Mouse (Mus musculus) G1E-ER4 (cell line): ENCODE measurements around the gene Tsen34. TPM values are rescaled to one million over a fixed set of nuclear protein-coding genes. Genes with fewer than 3 reads are reported as not detected.

Experiments used
- GATA1 ChIP-seq: IDR thresholded peaks from one replicate; pipeline ENCODE4 v1.8.0; 2012; ENCODE audit warnings: low read length, inconsistent platforms
- polyA plus RNA-seq: library from polyadenylated mRNA; stranded (reverse); fragments of >175 nt; gene quantifications from 2 replicates; pipeline ENCODE4 v1.2.3, GENCODE M21; 2012

Gene Tsen34
- polyA plus RNA-seq, 1 experiment: 122 TPM

DNA sequence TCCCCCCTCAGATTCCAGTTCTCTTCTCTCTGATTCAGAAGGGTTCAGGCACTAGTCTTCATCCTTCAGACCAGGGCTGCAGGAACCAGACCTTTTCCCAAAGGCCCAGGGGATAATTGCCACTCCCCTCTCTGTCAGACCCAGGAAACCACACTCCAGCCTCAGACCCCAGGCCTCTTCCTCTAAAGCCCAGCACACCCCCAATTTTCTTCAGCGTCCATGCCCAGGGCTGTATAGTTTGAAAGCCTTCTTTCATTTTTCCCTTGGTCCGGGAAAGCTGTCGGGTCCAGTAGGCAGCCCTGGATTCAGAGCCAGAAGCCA, 17.5 kb upstream of the Tsen34 start:
- TF ChIP-seq GATA1: no peak

DNA sequence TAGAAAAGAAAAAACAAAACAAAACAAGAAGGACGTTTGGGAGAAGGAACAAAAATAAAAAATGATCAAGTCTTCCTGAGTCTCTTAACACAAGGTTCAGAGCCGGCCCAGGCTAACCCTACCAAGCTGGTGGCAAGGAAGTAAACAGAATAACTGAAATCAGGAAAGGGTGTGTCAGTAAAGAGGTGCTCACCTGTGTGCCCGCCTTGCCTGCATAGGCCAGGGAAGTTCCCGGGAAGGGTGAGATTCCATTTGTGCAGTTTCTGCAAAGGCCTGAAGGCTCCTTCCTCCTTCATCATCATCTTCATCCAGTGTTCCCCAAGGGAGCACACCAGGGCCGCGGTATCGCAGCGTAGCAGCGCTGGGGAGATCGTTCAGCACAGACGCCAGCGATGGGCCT, 16.3 kb upstream of the Tsen34 start:
- TF ChIP-seq GATA1: no peak

DNA sequence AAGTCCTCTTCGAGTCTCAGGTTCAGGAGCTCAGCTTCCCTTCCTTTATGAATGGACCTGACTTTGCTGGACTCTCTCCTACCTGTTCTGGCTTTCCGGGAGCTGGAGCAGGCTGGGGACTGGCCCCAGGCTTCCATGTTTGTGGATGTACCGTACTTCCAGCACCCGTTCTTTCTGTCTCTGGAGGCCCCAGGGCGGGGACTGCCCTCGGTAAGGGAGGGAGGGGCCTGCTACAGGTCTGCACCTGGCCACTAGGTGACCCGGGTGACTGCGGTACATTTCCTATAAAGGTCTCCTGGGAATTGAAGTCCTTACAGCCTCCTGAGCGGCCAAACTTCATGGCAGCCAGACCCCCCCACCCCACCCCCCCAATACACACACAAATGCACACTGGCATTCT, 15.3 kb upstream of the Tsen34 start, which contains the start of gene Tmc4:
Tmc4 (minus strand) TSS at position 212 of the 400 bp plus-strand sequence.
- TF ChIP-seq GATA1: no peak

DNA sequence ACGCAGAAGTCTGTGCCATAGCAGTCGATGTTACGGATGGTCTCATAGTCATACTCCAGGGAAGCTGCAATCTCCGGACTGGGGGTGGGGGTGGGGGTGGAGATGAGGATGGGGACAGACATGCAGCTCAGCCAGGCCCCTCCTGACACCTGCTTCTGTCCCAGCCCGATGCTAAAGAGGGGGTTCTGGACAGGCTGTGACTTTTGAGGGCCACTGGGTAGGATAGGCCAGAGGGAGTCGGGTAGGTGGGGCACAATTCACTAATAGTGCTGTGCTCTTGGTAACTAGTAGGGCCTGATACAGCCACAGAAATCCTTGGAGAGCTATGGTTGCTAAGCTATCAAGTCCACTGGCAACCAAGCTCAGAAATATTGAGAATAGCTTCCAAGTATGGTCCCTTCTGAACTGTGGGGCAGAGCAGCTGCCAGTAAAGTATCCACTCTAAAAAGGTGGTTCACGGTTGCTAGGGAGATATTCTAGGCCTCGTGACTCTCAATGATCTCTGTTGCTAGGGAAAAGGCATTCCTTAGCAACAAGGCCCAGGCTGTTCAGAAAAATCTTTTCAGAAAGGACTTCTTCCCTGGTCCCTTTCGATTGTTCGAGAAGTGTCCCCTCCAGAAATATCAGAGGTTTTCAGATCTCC, 8.6 kb upstream of the Tsen34 start:
- no peak for TF ChIP-seq GATA1

DNA sequence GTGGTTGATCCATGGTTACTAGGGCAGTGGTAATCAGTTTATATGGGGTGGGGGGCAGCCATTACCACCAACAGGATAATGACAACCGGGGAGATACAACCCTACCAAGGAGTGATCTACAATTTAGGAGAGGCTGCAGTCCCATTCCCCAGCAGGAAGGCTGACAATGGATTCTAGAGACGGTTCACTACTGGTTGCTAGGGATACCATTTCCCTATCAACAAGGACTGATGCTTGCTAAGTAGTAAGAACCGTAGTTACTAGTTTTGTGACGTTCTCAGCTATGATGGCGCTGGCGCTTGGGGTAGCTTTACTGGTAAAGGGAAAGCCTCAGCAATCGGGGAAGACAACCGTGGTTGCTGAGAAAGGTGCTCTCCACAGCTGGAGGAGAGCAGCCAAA, 8.0 kb upstream of the Tsen34 start:
- TF ChIP-seq GATA1: no peak

DNA sequence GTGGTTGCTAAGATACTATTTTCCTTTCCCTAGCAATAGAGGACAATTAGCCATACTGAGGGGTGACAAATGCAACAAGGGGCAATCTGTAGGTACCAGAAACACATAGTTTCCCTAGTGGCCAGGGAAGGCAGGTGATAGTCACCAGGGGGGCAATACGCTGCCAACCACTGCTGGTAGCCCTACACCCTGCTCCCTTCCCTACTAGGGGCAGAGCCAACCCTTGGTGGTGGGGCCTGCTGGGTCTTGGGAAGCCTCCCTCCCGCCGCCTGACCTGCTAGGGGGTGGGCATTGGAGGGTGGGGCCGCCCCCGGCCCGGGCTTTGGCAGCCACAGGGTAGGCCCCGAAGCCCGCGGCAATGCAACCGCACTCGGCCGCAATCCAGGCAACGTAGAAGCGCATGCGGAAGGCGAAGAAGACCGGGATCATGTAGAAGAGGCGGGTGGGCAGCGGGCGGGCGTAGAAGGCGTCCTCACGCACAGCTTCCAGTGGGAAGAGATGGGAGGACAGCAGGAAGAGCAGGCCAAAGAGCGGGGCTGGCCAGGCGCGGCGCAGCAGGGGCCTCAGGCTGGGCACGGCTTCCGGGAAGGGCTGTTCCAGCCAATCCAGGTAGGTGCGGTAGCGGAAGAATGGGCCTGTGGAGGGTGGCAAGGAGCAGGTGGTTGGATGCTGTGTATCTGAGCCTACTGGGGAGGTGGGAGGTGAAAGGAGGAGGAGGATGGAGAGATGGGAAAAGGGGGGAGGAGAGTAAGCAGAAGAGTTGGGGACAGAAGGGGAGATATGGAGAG, 7.1 kb upstream of the Tsen34 start:
- no peak for TF ChIP-seq GATA1

DNA sequence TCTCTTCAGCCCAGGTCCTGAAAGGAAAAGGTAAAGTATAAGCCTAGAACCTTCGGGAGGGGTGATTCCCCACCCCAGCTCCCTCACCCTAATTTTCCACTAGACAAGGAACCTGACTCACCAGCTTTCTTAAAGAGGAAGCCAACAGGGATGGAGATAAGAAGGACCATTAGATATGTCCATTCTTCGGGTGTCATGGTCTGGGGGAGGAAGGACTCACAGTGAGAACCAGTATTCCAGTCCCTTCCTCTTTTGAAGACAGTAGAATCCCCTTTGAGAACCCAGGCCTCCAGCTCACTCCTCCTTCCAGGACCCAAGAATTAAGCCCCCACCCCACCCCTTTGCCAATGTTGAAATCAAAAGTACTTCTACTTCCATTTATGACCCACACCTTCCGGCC, 744 bp upstream of the Tsen34 start:
- no peak for TF ChIP-seq GATA1

DNA sequence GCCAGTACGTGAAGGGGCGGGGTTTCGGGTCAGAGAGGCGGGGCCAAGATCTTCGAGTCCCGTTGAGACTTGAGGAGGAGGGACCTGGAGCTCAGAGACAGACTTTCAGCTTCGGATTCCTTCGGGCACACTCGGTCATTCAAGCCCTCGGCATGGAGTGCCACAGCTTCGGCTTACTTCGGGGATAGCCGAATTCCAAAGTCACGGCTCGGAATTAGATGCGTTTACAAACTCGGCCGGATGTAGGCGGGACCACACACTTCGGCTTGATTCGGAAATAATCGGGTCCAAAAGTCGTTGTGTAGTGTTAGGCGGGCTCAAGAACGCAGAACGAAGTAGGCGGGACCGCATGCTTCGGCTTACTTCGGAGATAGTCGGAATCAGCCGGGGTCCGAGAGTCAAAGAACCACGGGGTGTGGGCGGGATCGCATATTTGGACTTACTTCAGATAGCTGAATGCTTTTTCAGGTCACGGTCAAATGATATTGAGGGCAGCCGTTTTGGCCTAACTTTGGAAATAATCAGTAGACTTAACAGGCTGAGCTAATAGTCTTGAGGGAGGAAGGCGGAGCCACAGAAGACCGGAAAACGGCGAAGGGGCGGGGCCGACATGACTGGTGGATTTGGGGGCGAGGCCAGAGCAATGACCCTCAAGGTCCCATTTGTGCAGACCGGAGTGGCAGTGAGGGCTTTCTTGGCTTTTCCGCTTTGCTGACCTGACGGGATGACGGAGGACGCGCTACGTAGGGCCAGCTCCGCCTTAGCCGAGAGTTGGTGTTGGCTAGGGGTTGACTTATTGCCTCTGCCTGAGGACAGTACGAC, 535 bp downstream of the Tsen34 start, which contains the start of gene Mboat7:
Mboat7 (minus strand) TSS at position 537 of the 822 bp plus-strand sequence.
- TF ChIP-seq GATA1: no peak

DNA sequence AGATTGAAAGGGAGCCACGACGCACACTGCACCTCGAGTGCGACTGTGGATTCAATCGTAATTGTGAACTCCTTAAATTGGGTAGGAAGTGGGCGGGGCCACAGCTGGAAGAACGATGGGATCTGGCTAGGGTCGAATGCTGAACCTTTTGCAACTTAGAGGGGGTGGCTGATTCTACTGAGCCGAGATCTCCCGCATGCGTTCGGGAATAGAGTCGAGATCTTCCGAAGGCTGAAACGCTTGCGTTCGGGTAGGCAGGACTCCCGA, 1.1 kb downstream of the Tsen34 start:
- no peak for TF ChIP-seq GATA1

DNA sequence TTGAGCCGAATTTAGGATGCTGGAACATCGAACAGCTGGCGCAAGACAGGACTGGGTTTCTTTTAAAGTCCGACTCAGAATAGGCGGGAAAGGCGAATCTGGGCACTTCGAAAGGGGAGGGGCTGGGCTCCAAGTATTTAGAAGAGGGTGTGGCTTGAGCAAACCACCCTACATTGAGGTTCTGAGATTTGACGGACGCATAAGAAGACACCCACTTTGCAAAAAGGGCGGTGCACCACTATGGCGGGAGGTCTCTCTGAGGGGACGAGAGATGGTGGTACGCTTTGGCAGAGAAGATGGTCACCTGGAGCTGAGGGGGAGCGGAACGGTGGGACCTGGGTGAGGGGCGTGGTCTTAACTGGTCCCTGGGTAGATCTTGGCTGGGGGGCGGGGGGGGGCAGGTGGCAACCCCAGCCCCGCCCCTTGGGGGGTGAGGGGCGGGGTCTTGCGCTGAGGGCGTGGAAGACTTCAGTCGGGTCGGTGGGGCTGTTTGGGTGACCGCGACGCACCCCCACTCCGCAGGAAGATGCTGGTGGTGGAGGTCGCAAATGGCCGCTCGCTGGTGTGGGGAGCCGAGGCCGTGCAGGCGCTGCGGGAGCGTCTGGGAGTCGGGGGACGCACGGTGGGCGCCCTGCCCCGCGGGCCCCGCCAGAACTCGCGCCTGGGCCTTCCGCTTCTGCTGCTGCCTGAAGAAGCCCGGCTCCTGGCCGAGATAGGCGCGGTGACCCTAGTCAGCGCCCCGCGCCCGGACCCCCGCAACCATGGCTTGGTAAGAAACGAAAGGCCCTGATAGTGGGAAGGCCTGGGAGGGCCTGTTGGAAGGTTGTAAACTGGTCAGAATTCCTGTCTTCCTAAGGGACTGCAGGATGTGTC, 1.6 kb downstream of the Tsen34 start:
- no peak for TF ChIP-seq GATA1

DNA sequence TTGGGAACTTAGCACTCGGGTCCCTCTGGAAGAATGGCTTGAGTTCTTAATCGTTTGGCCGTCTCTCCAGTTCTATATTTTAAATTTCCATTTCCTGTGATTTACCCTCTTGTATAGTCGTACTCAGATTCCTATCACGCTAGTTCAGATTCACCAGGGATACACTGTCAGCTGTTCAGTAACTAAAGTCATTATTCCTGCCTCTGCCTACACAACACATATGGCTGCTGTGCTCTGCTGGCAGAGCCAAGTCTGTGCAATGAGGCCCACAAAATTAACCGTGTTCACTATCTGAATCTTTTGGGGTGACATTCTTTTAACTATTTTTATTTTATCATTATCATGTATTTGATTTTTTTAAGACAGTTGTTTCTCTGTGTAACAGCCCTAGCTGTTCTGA, 5.8 kb downstream of the Tsen34 start:
- no peak for TF ChIP-seq GATA1

DNA sequence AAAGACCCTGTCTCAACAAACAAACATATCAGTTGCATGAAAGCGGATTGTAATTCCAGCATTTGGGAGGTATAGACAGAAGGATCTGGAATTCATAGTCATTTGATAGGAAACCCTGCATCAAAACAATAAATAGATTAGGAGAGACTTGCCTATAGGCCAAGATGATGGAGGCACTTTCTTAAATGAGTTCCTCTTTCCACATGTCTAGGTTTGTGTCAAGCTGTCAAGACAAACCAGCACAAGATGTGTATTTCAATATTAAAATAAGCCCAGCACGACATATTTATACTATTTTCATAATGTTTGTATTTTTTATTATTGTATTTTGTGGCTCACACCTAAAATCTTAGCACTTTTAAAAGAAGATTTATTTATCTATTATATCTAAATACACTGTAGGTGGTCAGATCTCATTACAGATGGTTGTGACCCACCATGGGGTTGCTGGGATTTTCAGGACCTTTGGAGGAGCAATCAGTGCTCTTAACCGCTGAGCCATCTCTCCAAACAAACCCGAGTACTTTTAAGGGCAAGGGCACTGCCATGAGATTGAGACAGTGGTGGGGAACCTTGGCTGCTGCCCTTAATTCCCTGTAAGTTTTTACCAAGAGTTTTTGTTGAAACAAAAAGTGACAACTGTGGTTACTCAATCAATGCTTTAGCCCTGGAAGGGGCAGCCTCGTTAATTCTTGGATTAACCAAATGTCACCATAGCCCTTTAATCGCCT, 10.7 kb downstream of the Tsen34 start:
- no peak for TF ChIP-seq GATA1

DNA sequence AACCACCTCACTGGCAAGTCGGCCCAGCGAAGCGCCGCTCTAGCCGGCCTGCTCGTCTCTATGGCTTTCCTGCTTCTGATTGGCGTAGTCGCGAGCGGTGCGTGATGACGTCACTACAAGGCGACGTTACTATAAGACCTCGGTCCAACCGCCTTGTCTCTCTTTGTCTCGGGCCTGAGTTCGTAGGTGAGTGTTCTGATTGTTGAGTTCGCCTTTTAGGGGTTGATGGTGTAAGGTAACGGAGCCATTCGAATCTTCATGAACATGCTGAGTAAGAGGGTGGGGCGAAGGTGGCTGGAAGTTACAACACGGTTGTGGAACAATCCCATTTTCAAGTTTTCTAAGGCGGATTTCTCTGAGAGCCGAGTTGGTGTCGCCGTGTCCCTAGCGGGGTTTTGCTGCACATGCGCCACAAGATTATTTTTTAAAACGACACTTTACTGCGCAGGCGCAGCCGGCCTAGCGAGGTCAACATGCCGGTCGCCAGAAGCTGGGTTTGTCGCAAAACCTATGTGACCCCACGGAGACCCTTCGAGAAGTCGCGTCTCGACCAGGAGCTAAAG, 11.3 kb downstream of the Tsen34 start, which contains the start of gene Rps9:
Rps9 (plus strand) TSS at position 115 of the 563 bp plus-strand sequence.
- TF ChIP-seq GATA1: no peak

DNA sequence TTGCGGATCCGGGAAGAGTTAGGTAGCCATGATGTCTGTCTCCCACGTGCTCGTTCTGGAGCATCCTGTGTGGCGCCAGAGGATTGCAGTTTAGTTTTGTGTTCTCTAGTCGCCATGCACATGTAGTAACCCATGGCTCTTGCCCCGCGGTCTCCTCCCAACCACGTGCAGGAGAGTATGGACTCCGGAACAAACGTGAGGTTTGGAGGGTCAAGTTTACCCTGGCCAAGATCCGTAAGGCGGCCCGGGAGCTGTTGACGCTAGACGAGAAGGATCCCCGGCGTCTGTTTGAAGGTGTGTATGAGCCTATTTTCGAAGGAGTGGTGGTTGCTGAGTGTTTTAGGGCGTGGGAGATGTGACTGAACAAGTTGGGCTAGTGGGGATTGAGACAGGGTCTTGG, 11.8 kb downstream of the Tsen34 start:
- no peak for TF ChIP-seq GATA1
